Mouse (Mus musculus) limb, embryonic 10.5 days (tissue): Measurements from ENCODE around the gene Sec24a. TPM values are rescaled to one million over a fixed set of nuclear protein-coding genes. Genes with fewer than 3 reads are reported as not detected.
"Not testable (repeated sequence)": the region's sequence is repeated elsewhere in the genome, so short reads cannot be mapped to it uniquely, and the experiment has no call there.

Experiments used
- DNase-seq: peaks from one replicate; pipeline ENCODE4 v3.0.0-alpha.2; 2017; ENCODE audit warnings: low spot score
- H3K27ac ChIP-seq: fragments of 300-500 bp; sonication (generic); 2 replicates; pipeline ENCODE4 v1.5.1; 2016; ENCODE audit warnings: mild to moderate bottlenecking
- H3K27me3 ChIP-seq: fragments of 300-500 bp; sonication (generic); 2 replicates; pipeline ENCODE4 v1.6.1; 2016; ENCODE audit warnings: low read depth, mild to moderate bottlenecking; ENCODE audit not compliant: poor library complexity, severe bottlenecking
- H3K36me3 ChIP-seq: fragments of 300-500 bp; sonication (generic); 2 replicates; pipeline ENCODE4 v1.6.1; 2016; ENCODE audit warnings: mild to moderate bottlenecking, moderate library complexity
- H3K4me1 ChIP-seq: fragments of 300-500 bp; sonication (generic); 2 replicates; pipeline ENCODE4 v1.6.1; 2016
- H3K4me3 ChIP-seq: fragments of 300-500 bp; sonication (generic); 2 replicates; pipeline ENCODE4 v1.5.1; 2016; ENCODE audit warnings: mild to moderate bottlenecking, moderate library complexity
- H3K9me3 ChIP-seq: fragments of 300-500 bp; sonication (generic); replicated peaks from 2 replicates; pipeline ENCODE4 v1.6.1; 2016; ENCODE audit warnings: mild to moderate bottlenecking
- WGBS: fragments of 180-500 bp; shearing (Covaris S2); methylation state at CpG from one replicate; pipeline ENCODE4 v1.1.7; 2016; 5-methylcytosine and 5-hydroxymethylcytosine counted together
- polyA plus RNA-seq: library from polyadenylated mRNA; unstranded; fragments of >200 nt; fragmentation: Nextera tagmentation; extraction: Ambion mirVana; gene quantifications from 2 replicates; pipeline ENCODE4 v1.2.1, GENCODE M21; 2016

Sec24a gene
- polyA plus RNA-seq, 1 experiment from 2014 or later: 13.4 TPM

GRCm38 (mm10) chr11:51694984-51695383, 68.5 kb downstream of the Sec24a start:
- no peak overlapping the region for H3K4me3 ChIP-seq
- H3K36me3 ChIP-seq: peaks cover 54% of the 10 kb centered on the region
- 90% methylated on average over 3 of the region's 3 CpGs for WGBS
- no peaks in the 10 kb centered on the region for H3K4me1 ChIP-seq
- DNase-seq: no peak
- H3K27ac ChIP-seq: no peak overlapping the region
- no peaks in the 10 kb centered on the region for H3K9me3 ChIP-seq
- no peaks in the 10 kb centered on the region for H3K27me3 ChIP-seq

- not testable (repeated sequence) for DNase-seq, H3K27ac ChIP-seq, H3K4me3 ChIP-seq, H3K9me3 ChIP-seq, H3K27me3 ChIP-seq
- Histone ChIP-seq H3K36me3 (peaks cover 17% of the 10 kb centered on the region), H3K4me1 (peaks cover 15% of the 10 kb centered on the region)
- 74% methylated on average over 3 of the region's 3 CpGs for WGBS
Measured at GRCm38 (mm10) chr11:51690597-51690996, 72.8 kb downstream of the Sec24a start.

- 24% methylated on average over 6 of the region's 6 CpGs for WGBS
- peaks cover 24% of the 10 kb centered on the region for H3K36me3 ChIP-seq
- peak overlapping the region; percentile 66 for H3K4me3 ChIP-seq
- H3K4me1 ChIP-seq: peaks cover 15% of the 10 kb centered on the region
- DNase-seq: no peak
- H3K27ac ChIP-seq: peak overlapping the region; percentile 98
- H3K9me3 ChIP-seq: no peaks in the 10 kb centered on the region
- H3K27me3 ChIP-seq: no peaks in the 10 kb centered on the region
Measured at GRCm38 (mm10) chr11:51689343-51689742, 74.1 kb downstream of the Sec24a start.

GRCm38 (mm10) chr11:51688330-51689328, 74.8 kb downstream of the Sec24a start, which contains the start of gene 0610009B22Rik:
Gene 0610009B22Rik (minus strand): TSS chr11:51688874.
- no peaks in the 10 kb centered on the region for H3K9me3 ChIP-seq
- under 1% methylated on average over 60 of the region's 60 CpGs for WGBS
- peak within 1 kb of the TSS; percentile 66 for H3K4me3 ChIP-seq
- peak; percentile 100 for DNase-seq
- peak within 1 kb of the TSS; percentile 98 for H3K27ac ChIP-seq
- peaks cover 15% of the 10 kb centered on the region for H3K4me1 ChIP-seq
- no peaks in the 10 kb centered on the region for H3K27me3 ChIP-seq
- H3K36me3 ChIP-seq: peaks cover 27% of the 10 kb centered on the region

GRCm38 (mm10) chr11:51681976-51682374, 81.5 kb downstream of the Sec24a start:
- H3K27me3 ChIP-seq: no peaks in the 10 kb centered on the region
- DNase-seq: no peak
- H3K4me1 ChIP-seq: peaks cover 8% of the 10 kb centered on the region; the same call in 1 of the 2 replicates
- peaks cover 19% of the 10 kb centered on the region for H3K36me3 ChIP-seq
- WGBS: 47% methylated on average over 8 of the region's 8 CpGs
- H3K27ac ChIP-seq: no peak overlapping the region
- H3K9me3 ChIP-seq: no peaks in the 10 kb centered on the region
- 0 out of 2 replicates have a peak overlapping the region, but pooled peaks have one; percentile 19 for H3K4me3 ChIP-seq

- Histone ChIP-seq H3K9me3 (no peaks in the 10 kb centered on the region), H3K27ac (0 out of 2 replicates have a peak overlapping the region, but pooled peaks have one; percentile 14), H3K4me3 (peak overlapping the region; percentile 19; the same call in 1 of the 2 replicates), H3K4me1 (peaks cover 8% of the 10 kb centered on the region; the same call in 1 of the 2 replicates), H3K36me3 (peaks cover 19% of the 10 kb centered on the region), H3K27me3 (no peaks in the 10 kb centered on the region)
- peak; percentile 94 for DNase-seq
- WGBS: 40% methylated on average over 13 of the region's 13 CpGs
Measured at GRCm38 (mm10) chr11:51681324-51681975, 82.0 kb downstream of the Sec24a start.

GRCm38 (mm10) chr11:51679466-51679865, 84.0 kb downstream of the Sec24a start:
- DNase-seq: no peak
- Histone ChIP-seq H3K27ac (no peak overlapping the region), H3K4me1 (peaks cover 8% of the 10 kb centered on the region; the same call in 1 of the 2 replicates), H3K36me3 (peaks cover 5% of the 10 kb centered on the region), H3K4me3 (no peak overlapping the region), H3K27me3 (no peaks in the 10 kb centered on the region), H3K9me3 (no peaks in the 10 kb centered on the region)
- 88% methylated on average over 3 of the region's 3 CpGs for WGBS

GRCm38 (mm10) chr11:51677737-51678418, 85.6 kb downstream of the Sec24a start:
- no peak overlapping the region for H3K4me3 ChIP-seq
- no peak overlapping the region for H3K27ac ChIP-seq
- no peaks in the 10 kb centered on the region for H3K27me3 ChIP-seq
- H3K4me1 ChIP-seq: peaks cover 8% of the 10 kb centered on the region; the same call in 1 of the 2 replicates
- H3K9me3 ChIP-seq: no peaks in the 10 kb centered on the region
- DNase-seq: no peak
- no peaks in the 10 kb centered on the region for H3K36me3 ChIP-seq
- 66% methylated on average over 6 of the region's 6 CpGs for WGBS

GRCm38 (mm10) chr11:51675386-51675785, 88.0 kb downstream of the Sec24a start:
- Histone ChIP-seq H3K27ac (no peak overlapping the region), H3K27me3 (no peaks in the 10 kb centered on the region), H3K4me1 (peaks cover 4% of the 10 kb centered on the region; the same call in 1 of the 2 replicates), H3K9me3 (no peaks in the 10 kb centered on the region), H3K4me3 (no peak overlapping the region), H3K36me3 (no peaks in the 10 kb centered on the region)
- no peak for DNase-seq
- 78% methylated on average over 5 of the region's 5 CpGs for WGBS

- WGBS: 83% methylated on average over 9 of the region's 9 CpGs
- no peak for DNase-seq
- H3K27me3 ChIP-seq: no peaks in the 10 kb centered on the region
- H3K36me3 ChIP-seq: no peaks in the 10 kb centered on the region
- no peaks in the 10 kb centered on the region for H3K9me3 ChIP-seq
- no peak overlapping the region for H3K4me3 ChIP-seq
- H3K4me1 ChIP-seq: peaks cover 4% of the 10 kb centered on the region; the same call in 1 of the 2 replicates
- H3K27ac ChIP-seq: no peak overlapping the region
Measured at GRCm38 (mm10) chr11:51673291-51673690, 90.1 kb downstream of the Sec24a start.

- no peaks in the 10 kb centered on the region for H3K36me3 ChIP-seq
- H3K4me1 ChIP-seq: no peaks in the 10 kb centered on the region
- H3K9me3 ChIP-seq: no peaks in the 10 kb centered on the region
- no peak overlapping the region for H3K4me3 ChIP-seq
- 77% methylated on average over 2 of the region's 2 CpGs for WGBS
- H3K27me3 ChIP-seq: no peaks in the 10 kb centered on the region
- H3K27ac ChIP-seq: no peak overlapping the region
- DNase-seq: no peak
Measured at GRCm38 (mm10) chr11:51671376-51671775, 92.1 kb downstream of the Sec24a start.

GRCm38 (mm10) chr11:51670846-51671245, 92.6 kb downstream of the Sec24a start:
- Histone ChIP-seq H3K27me3 (no peaks in the 10 kb centered on the region), H3K36me3 (no peaks in the 10 kb centered on the region), H3K27ac (no peak overlapping the region), H3K4me3 (no peak overlapping the region), H3K4me1 (no peaks in the 10 kb centered on the region), H3K9me3 (no peaks in the 10 kb centered on the region)
- no peak for DNase-seq
- WGBS: 96% methylated on average over 7 of the region's 7 CpGs
